Mouse (Mus musculus) 416B (cell line): ENCODE measurements at regions not wholly inside any gene's neighbourhood (a gene's known extent, or its start where the extent isn't known, plus 50 kb on each side); places are given as distances from the start of the nearest gene placed in this dataset.
A peak's percentile ranks its signal among the peaks of the same experiment; 100 is the strongest.

Source experiments
- DNase-seq: peaks from one replicate; pipeline ENCODE4 v3.0.0; 2011; ENCODE audit warnings: low read depth

GRCm38 (mm10) chr2:61527127-61527526 is 51.3 kb upstream of the Tank start:
- DNase-seq, result no peak

GRCm38 (mm10) chr2:61524060-61524734 is 54.2 kb upstream of the Tank start:
- peak; percentile 24 for DNase-seq

- DNase-seq, result peak; percentile 48
Measured at GRCm38 (mm10) chr2:61514445-61515123, 63.8 kb upstream of the Tank start.

GRCm38 (mm10) chr2:61513787-61514444 is 64.5 kb upstream of the Tank start:
- DNase-seq, result peak; percentile 80

GRCm38 (mm10) chr2:61503594-61503993 is 74.8 kb upstream of the Tank start:
- DNase-seq, result no peak

- DNase-seq, result no peak
Measured at GRCm38 (mm10) chr2:61501922-61502321, 76.5 kb upstream of the Tank start.

GRCm38 (mm10) chr2:61499266-61499665 is 79.1 kb upstream of the Tank start:
- DNase-seq, result no peak

GRCm38 (mm10) chr2:61497930-61498329 is 80.5 kb upstream of the Tank start:
- DNase-seq, result no peak

GRCm38 (mm10) chr2:61496968-61497367 is 81.4 kb upstream of the Tank start:
- DNase-seq, result no peak

GRCm38 (mm10) chr2:61493918-61494712 is 84.3 kb upstream of the Tank start:
- peak; percentile 80 for DNase-seq

GRCm38 (mm10) chr2:61492043-61492743 is 86.2 kb upstream of the Tank start:
- DNase-seq, result peak; percentile 60

GRCm38 (mm10) chr2:61490436-61491109 is 87.8 kb upstream of the Tank start:
- DNase-seq, result peak; percentile 44

- DNase-seq, result no peak
Measured at GRCm38 (mm10) chr2:61489762-61490161, 88.6 kb upstream of the Tank start.

GRCm38 (mm10) chr2:61483820-61484219 is 94.6 kb upstream of the Tank start:
- DNase-seq, result peak; percentile 59

GRCm38 (mm10) chr2:61476648-61477047 is 101.7 kb upstream of the Tank start:
- no peak for DNase-seq

GRCm38 (mm10) chr2:61474626-61475025 is 103.8 kb upstream of the Tank start:
- DNase-seq, result no peak

GRCm38 (mm10) chr2:61470521-61470920 is 107.9 kb upstream of the Tank start:
- DNase-seq, result no peak

- DNase-seq, result no peak
Measured at GRCm38 (mm10) chr2:61470064-61470463, 108.3 kb upstream of the Tank start.

GRCm38 (mm10) chr2:61455902-61456301 is 122.5 kb upstream of the Tank start:
- DNase-seq, result peak; percentile 49

- no peak for DNase-seq
Measured at GRCm38 (mm10) chr2:61454729-61455128, 123.7 kb upstream of the Tank start.

GRCm38 (mm10) chr2:61454311-61454728 is 124.1 kb upstream of the Tank start:
- DNase-seq, result peak; percentile 90
